Mouse (Mus musculus) hindbrain, embryonic 12.5 days (tissue): Measurements from ENCODE around the gene Opcml. TPM values are rescaled to one million over a fixed set of nuclear protein-coding genes. Genes with fewer than 3 reads are reported as not detected.
A peak's percentile ranks its signal among the peaks of the same experiment; 100 is the strongest.

ENCODE experiments used
- ATAC-seq: fragments of 200-750 bp; cut with Nextera tagmentation; 2 replicates; pipeline ENCODE4 v1.8.0; 2017; ENCODE audit warnings: moderate TSS enrichment; ENCODE audit not compliant: low FRiP score
- H3K27ac ChIP-seq: fragments of 300-500 bp; sonication (generic); 2 replicates; pipeline ENCODE4 v1.5.1; 2016; ENCODE audit warnings: mild to moderate bottlenecking
- H3K27me3 ChIP-seq: fragments of 300-500 bp; sonication (generic); 2 replicates; pipeline ENCODE4 v1.6.1; 2016; ENCODE audit warnings: mild to moderate bottlenecking
- H3K36me3 ChIP-seq: fragments of 300-500 bp; sonication (generic); 2 replicates; pipeline ENCODE4 v1.6.1; 2016; ENCODE audit warnings: mild to moderate bottlenecking
- H3K4me1 ChIP-seq: fragments of 300-500 bp; sonication (generic); 2 replicates; pipeline ENCODE4 v1.6.1; 2016
- H3K4me2 ChIP-seq: fragments of 300-500 bp; sonication (generic); replicated peaks from 2 replicates; pipeline ENCODE4 v1.6.1; 2016; ENCODE audit warnings: mild to moderate bottlenecking
- H3K4me3 ChIP-seq: fragments of 300-500 bp; sonication (generic); 2 replicates; pipeline ENCODE4 v1.5.1; 2016; ENCODE audit warnings: mild to moderate bottlenecking
- H3K9ac ChIP-seq: fragments of 300-500 bp; sonication (generic); 2 replicates; pipeline ENCODE4 v1.6.1; 2016; ENCODE audit warnings: mild to moderate bottlenecking, moderate library complexity
- H3K9me3 ChIP-seq: fragments of 300-500 bp; sonication (generic); replicated peaks from 2 replicates; pipeline ENCODE4 v1.6.1; 2016; ENCODE audit warnings: mild to moderate bottlenecking
- WGBS: fragments of 180-500 bp; shearing (Covaris S2); methylation state at CpG from one replicate; pipeline ENCODE4 v1.1.7; 2016; 5-methylcytosine and 5-hydroxymethylcytosine counted together
- polyA plus RNA-seq: library from polyadenylated mRNA; unstranded; fragments of >200 nt; fragmentation: Nextera tagmentation; extraction: Ambion mirVana; gene quantifications from 2 replicates; pipeline ENCODE4 v1.2.1, GENCODE M21; 2016

Gene Opcml
- polyA plus RNA-seq, 1 experiment from 2014 or later = 10.8 TPM

DNA sequence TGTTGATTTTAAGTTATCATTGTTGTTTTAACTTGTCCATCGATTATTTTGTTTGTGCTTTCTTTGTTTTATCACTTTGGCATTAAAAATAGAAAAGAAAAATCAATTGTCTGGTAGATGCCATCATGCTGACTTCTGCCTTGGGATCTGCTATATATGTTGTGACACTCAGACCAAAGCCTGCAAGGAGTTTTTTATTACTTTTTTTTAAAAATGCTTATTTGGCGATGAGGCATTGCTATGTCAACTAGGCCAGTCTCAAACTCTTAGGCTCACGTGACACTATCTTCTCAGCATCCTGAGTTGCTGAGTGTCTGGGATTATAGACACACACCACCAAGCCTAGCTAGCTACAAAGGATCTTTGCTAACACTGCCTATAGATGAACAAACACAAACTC, 605.1 kb downstream of the Opcml start:
- WGBS = 87% methylated on average over 3 of the region's 3 CpGs
- no peak overlapping the region for H3K9ac ChIP-seq
- H3K4me1 ChIP-seq = no peaks in the 10 kb centered on the region
- H3K4me3 ChIP-seq = no peak overlapping the region
- no peak for ATAC-seq
- H3K9me3 ChIP-seq = no peaks in the 10 kb centered on the region
- no peak overlapping the region for H3K4me2 ChIP-seq
- H3K27me3 ChIP-seq = peaks cover 4% of the 10 kb centered on the region; the same call in 1 of the 2 replicates
- no peaks in the 10 kb centered on the region for H3K36me3 ChIP-seq
- H3K27ac ChIP-seq = no peak overlapping the region

DNA sequence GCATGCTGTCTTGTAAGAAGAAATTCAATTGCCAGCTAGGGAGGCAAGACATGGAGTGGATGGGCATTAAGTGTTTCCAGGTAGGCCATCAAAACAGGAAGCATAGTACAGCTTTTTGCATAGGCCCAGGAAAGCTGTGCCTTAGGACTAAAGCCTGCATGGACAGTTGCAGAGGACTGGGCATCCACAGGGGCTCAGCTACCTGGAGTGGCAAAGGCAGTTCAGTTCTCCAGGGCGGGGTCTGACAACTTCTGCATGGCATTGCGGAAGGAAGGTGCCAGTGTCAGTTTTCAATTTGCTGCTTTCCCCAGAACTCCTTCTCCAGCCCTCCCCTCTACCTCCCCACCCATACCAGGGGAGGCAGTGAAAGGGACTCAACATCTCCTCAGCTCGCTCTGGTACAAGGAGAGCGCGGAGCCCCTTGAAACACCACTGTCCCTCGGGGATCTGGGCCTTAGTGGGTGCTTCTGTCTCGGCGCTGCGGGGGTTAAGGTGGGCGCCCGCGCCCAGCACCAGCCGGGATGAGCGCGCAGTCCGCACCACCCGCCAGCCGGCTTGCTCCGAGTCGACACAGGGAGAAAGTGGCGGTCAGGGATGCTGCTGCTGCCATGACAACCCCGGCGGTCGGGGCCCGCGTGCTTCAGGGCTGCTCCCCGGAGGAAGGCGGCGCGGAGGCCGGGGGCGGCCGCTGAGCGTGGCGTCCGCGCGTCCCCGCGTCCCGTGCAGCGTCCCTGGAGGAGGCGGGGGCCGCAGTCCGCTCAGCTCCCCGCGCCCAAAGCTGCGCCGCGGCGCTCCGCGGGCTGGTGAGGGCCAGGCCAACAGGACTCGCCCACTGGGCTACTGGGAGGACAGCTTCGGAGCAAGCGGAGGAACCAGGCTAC, 612.4 kb downstream of the Opcml start:
- no peaks in the 10 kb centered on the region for H3K9me3 ChIP-seq
- no peaks in the 10 kb centered on the region for H3K36me3 ChIP-seq
- peak overlapping the region; percentile 67 for H3K9ac ChIP-seq
- peak overlapping the region; percentile 63 for H3K4me3 ChIP-seq
- H3K4me1 ChIP-seq = peaks cover 9% of the 10 kb centered on the region
- H3K4me2 ChIP-seq = peak overlapping the region; percentile 96
- H3K27me3 ChIP-seq = peaks cover 25% of the 10 kb centered on the region
- peak; percentile 92 for ATAC-seq
- no peak overlapping the region for H3K27ac ChIP-seq
- under 1% methylated on average over 56 of the region's 56 CpGs for WGBS

DNA sequence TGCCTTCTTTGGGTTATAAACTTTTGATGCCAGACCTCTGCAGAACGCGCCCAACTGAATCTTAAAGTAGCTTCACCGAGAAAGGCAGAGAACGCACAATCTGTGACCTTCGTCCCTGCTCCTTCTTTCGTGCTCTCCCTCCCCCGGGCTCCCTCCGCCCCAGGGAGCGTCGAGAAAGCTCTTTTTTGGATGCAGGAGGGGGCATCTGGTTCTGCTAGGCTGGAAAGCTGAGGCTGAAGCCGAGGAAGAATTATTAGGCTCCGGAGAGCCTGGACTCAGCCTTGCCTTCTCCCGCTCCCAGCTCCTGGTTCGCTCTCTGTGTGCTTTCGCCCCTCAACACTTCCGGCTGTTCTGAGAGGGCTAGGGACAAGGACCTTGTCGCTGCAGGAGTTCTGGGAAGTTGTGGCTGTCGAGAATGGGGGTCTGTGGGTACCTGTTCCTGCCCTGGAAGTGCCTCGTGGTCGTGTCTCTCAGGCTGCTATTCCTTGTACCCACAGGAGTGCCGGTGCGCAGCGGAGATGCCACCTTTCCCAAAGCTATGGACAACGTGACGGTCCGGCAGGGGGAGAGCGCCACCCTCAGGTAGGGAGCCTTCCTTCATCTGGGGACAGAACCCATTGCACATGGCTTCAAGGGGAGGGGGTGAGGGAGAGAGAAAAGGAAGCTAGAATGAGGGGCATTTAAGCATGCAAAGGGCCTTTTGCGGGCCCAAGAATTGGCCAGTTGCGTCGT, 613.4 kb downstream of the Opcml start:
- H3K27ac ChIP-seq = no peak overlapping the region
- no peaks in the 10 kb centered on the region for H3K36me3 ChIP-seq
- under 1% methylated on average over 30 of the region's 30 CpGs for WGBS
- ATAC-seq = peak; percentile 69
- H3K4me2 ChIP-seq = peak overlapping the region; percentile 96
- H3K9ac ChIP-seq = peak overlapping the region; percentile 67
- no peaks in the 10 kb centered on the region for H3K9me3 ChIP-seq
- H3K27me3 ChIP-seq = peaks cover 25% of the 10 kb centered on the region
- peak overlapping the region; percentile 63 for H3K4me3 ChIP-seq
- H3K4me1 ChIP-seq = peaks cover 9% of the 10 kb centered on the region

DNA sequence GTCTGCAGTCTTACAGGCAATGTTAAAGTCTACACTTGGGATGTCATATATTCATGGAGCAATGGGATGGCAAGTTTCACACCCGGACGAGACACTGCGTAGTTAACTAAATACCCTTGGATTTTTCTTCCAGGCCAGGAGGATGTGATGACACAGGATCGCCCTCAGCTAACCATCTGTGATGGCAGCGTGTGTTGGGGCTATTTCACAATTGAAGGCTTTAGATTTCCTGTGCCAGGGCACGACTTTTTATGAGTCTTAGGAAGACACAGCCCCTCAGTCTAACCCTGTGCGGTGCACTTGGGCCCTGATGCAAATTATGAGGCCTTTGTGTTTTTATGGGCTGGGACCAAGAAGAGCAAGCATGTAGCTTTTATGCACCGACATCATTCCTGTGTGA, 614.0 kb downstream of the Opcml start:
- H3K9me3 ChIP-seq = no peaks in the 10 kb centered on the region
- H3K4me3 ChIP-seq = peak overlapping the region; percentile 63; the same call in 1 of the 2 replicates
- no peaks in the 10 kb centered on the region for H3K36me3 ChIP-seq
- no peak overlapping the region for H3K9ac ChIP-seq
- H3K4me2 ChIP-seq = peak overlapping the region; percentile 96
- 0 out of 2 replicates have a peak, but pooled peaks have one; percentile 7 for ATAC-seq
- H3K4me1 ChIP-seq = peaks cover 9% of the 10 kb centered on the region
- H3K27me3 ChIP-seq = peaks cover 25% of the 10 kb centered on the region
- no peak overlapping the region for H3K27ac ChIP-seq
- 63% methylated on average over 8 of the region's 8 CpGs for WGBS

DNA sequence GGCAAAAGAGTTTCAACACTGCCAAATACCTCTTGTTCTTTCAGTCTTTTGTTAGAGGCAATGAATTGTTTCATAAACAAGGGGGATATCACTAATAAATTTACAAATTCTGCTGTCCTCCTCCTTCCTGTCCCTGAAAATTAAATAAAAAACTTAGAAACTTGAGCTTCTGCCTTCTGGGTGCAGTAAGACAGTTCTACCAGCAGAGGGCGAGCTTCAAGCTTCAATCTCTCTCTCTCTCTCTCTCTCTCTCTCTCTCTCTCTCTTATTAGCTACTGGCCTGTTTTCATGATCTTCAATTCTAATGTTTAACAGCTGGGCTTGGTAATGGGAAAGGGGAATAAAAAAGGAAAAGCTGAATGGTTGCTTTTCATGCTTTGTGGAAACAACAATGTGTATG, 615.2 kb downstream of the Opcml start:
- no peak overlapping the region for H3K27ac ChIP-seq

DNA sequence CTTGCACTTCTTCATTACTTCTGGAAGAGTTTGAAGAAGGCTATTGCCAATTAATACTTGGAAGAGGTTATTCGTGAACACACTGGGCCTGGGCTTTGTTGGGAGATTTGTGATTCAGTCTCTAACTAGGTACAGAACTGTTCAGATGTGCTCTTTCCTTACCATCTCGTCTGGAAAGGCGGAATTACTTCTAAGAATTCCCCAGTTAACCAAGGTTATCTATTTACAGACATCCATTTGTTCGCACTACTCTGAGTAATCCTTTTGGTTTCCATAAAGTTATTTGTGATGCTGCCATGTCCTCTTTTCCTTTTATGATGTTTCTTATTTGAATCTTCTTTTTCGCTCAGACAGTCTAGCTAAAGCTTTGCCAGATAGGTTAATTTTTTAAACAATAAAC, 630.2 kb downstream of the Opcml start:
- no peaks in the 10 kb centered on the region for H3K4me1 ChIP-seq

More for the DNA sequence above, 615.2 kb downstream of the Opcml start:
- H3K4me1 ChIP-seq = peaks cover 9% of the 10 kb centered on the region
- H3K27me3 ChIP-seq = peaks cover 19% of the 10 kb centered on the region
- no peak overlapping the region for H3K9ac ChIP-seq
- no peak overlapping the region for H3K4me2 ChIP-seq
- 0% methylated on average over 1 of the region's 1 CpGs for WGBS
- H3K9me3 ChIP-seq = no peaks in the 10 kb centered on the region
- H3K36me3 ChIP-seq = no peaks in the 10 kb centered on the region
- H3K4me3 ChIP-seq = no peak overlapping the region
- ATAC-seq = no peak

DNA sequence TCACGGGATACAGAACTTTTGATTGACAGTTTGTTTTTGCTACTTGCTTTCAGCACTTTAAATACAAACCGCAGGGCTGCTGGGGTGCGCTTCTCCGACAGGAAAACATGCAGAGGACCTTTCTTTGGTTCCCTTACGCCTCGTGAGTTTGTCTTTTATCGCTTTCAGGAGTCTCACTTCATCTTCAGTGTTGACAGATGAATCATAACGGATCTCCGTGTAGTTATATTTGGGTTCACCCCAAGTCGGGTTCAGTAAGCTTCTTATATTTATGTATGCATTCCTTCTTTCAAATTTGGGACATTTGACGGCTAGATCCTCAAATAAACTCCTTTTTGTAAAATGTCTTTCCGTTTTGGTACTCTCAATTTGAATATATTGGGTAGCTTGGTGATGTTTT, 632.8 kb downstream of the Opcml start:
- Histone ChIP-seq H3K27ac (no peak overlapping the region), H3K36me3 (no peaks in the 10 kb centered on the region), H3K27me3 (no peaks in the 10 kb centered on the region), H3K4me3 (no peak overlapping the region), H3K4me2 (no peak overlapping the region), H3K9me3 (no peaks in the 10 kb centered on the region), H3K9ac (no peak overlapping the region), H3K4me1 (no peaks in the 10 kb centered on the region)
- WGBS = 46% methylated on average over 12 of the region's 12 CpGs
- no peak for ATAC-seq

More for the DNA sequence above, 630.2 kb downstream of the Opcml start:
- H3K36me3 ChIP-seq = no peaks in the 10 kb centered on the region
- no peak overlapping the region for H3K4me3 ChIP-seq
- H3K9me3 ChIP-seq = no peaks in the 10 kb centered on the region
- no peak for ATAC-seq
- no peaks in the 10 kb centered on the region for H3K27me3 ChIP-seq
- WGBS = 85% methylated on average over 5 of the region's 5 CpGs
- no peak overlapping the region for H3K4me2 ChIP-seq
- H3K9ac ChIP-seq = no peak overlapping the region
- H3K27ac ChIP-seq = no peak overlapping the region

DNA sequence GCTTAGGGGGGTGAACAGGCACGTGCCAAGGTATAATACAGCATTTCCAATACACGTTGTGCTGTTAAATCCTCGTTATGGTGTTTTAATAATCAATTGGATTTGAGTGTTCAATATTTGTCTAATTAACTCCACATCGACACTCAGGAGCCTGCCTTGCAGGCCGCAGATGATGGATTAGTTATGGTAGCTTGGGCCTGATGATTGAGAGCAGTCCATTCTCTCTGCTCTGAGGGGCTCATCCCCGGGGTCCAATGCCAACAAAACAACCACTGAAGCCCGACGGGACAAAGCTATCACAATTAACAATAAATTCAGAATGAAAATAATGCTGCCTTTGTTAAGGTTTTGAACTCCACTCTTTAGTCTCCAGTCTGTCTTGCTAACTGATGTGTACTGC, 641.6 kb downstream of the Opcml start:
- Histone ChIP-seq H3K4me3 (no peak overlapping the region), H3K27ac (no peak overlapping the region), H3K4me1 (peaks cover 9% of the 10 kb centered on the region), H3K36me3 (no peaks in the 10 kb centered on the region), H3K27me3 (no peaks in the 10 kb centered on the region; the same call in 1 of the 2 replicates), H3K9ac (no peak overlapping the region), H3K4me2 (no peak overlapping the region), H3K9me3 (no peaks in the 10 kb centered on the region)
- 32% methylated on average over 8 of the region's 8 CpGs for WGBS
- 0 out of 2 replicates have a peak, but pooled peaks have one; percentile 67 for ATAC-seq

DNA sequence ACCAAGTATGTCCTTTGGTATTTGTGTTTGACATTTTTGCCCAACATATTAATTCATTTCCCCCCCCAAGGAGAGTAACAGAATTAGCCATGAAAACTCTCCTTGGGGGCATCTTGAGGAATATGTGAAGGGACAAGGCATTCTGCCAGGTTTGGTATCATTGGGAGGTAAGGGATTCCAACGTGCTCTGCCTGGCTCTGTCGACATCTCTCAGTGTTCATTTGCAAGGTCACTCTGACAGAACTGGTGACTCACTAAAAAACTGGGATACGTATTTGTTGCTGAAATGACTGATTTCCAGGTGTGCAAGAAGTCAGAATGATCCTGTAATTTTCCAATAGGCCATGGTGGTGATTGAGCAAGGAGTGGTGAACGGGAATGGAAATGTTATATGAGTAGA, 648.2 kb downstream of the Opcml start:
- no peaks in the 10 kb centered on the region; the same call in none of the 2 replicates for H3K27me3 ChIP-seq
- no peaks in the 10 kb centered on the region for H3K36me3 ChIP-seq
- ATAC-seq = no peak
- peaks cover 8% of the 10 kb centered on the region; the same call in 1 of the 2 replicates for H3K4me1 ChIP-seq
- WGBS = 83% methylated on average over 4 of the region's 4 CpGs
- H3K9me3 ChIP-seq = no peaks in the 10 kb centered on the region
- no peak overlapping the region for H3K4me3 ChIP-seq
- H3K9ac ChIP-seq = no peak overlapping the region
- H3K27ac ChIP-seq = no peak overlapping the region
- no peak overlapping the region for H3K4me2 ChIP-seq

DNA sequence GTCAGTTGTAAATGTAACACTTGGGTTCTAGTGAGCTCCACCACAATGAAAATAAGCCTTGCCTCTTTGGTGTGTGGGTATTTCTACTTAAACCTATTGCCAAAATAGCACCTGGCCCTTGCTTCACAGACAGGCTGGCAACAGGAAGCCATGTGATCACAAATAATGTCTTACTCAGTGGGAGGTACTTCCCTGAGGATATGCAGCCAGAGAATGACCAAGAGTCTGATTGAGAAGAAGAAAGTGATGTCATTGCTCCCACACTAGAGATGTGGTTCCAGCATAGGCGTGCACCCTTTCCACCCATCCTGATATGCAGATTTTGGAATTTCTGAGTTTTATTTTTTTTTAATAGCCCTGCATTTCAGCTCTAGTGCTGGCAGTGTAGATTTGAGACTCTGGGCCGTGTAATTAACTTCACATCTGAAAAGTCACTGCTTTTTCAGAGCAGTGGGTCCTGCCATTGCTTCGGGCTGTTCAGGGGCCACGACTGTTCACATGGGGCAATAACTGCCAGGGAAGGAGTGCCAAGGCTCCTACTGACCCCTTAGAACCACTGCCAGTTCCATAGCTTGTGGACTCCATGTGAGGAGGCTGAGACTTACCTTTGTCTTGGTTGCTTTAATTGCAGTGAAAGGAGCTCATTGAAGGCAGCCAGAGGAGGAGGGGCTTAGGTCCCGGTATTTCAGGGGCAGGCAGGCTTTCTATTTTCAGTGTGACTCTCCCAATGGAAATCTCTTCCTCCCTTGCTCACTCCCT, 649.0 kb downstream of the Opcml start:
- no peak for ATAC-seq
- Histone ChIP-seq H3K4me1 (peaks cover 8% of the 10 kb centered on the region; the same call in 1 of the 2 replicates), H3K4me3 (no peak overlapping the region), H3K27me3 (no peaks in the 10 kb centered on the region; the same call in none of the 2 replicates), H3K36me3 (no peaks in the 10 kb centered on the region), H3K9me3 (no peaks in the 10 kb centered on the region), H3K9ac (no peak overlapping the region), H3K4me2 (no peak overlapping the region), H3K27ac (no peak overlapping the region)
- 61% methylated on average over 5 of the region's 5 CpGs for whole genome bisulfite sequencing

DNA sequence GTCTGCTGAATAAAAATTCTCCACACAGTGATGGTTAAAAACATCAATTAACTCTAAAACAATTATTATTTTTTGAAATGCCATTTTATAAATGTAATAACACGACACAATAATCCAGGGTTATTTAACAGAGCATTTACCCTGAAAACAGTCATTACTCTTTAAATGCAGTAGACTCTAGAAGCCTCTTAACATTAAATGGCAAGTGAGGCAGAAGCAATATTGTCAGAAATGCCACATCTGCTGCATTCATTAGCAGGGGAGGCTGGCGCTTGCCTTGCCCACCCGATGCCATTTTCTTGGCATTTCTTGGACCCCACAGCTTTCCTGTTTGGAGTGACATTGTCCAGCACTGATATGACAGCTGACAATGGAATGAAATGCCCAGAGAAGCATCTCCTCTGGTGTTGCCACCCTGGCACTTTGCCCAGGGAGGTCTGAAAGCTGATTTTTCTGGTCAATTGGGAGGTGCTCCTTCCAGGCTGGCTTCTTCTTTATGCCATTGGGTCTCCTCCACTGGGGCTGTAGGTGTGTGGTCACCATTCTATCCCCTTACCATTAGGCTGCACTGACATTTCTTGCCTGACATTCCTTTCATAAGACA, 649.7 kb downstream of the Opcml start:
- peaks cover 8% of the 10 kb centered on the region; the same call in 1 of the 2 replicates for H3K4me1 ChIP-seq
- no peak overlapping the region for H3K9ac ChIP-seq
- H3K27me3 ChIP-seq = no peaks in the 10 kb centered on the region; the same call in none of the 2 replicates
- H3K4me2 ChIP-seq = no peak overlapping the region
- no peak overlapping the region for H3K27ac ChIP-seq
- 70% methylated on average over 3 of the region's 3 CpGs for WGBS
- no peak overlapping the region for H3K4me3 ChIP-seq
- ATAC-seq = no peak
- no peaks in the 10 kb centered on the region for H3K36me3 ChIP-seq
- no peaks in the 10 kb centered on the region for H3K9me3 ChIP-seq
